Mouse (Mus musculus): ENCODE data around the gene Olfr1331.

DNA sequence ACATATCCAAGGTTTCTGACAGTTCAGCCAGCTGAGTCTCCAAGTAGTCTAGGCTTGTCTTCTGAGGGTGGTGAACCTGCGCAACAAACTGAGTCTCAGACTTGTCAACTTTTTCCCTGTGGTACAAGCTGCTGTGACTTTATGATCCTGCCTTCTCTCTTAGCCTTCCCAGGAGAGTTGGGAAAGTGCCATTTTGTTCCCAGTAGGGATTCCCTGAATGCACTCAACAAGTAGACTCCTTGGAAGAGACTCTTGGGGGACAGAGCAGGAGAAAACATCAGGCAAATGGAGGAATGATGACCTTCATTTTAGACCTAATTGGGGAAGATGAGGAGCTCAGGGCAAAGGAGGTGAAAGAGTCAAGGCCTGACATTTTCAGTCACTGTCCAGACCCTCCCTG, 28.3 kb upstream of the Olfr1331 start, which contains the start of gene Olfr1333:
- TF ChIP-seq CTCF (IDR thresholded peaks at IDR 0.05; ENCODE audit: low read depth, low read length) (no peak), POLR2A (IDR thresholded peaks at IDR 0.05; ENCODE audit: borderline replicate concordance, low read depth, low read length) (no peak)
